Mouse (Mus musculus) cerebellum, postnatal 36 days (tissue): ENCODE results near the gene Ndufaf2.

Source experiments
- DNase-seq, 2 experiments: peaks; one replicate each; pipeline ENCODE4 v3.0.0; 2021 to 2022; ENCODE audit warnings: mixed read lengths in 2 of 2

The Ndufaf2 gene

GRCm38 (mm10) chr13:107956246-107956645 lies 202.2 kb downstream of the Ndufaf2 start:
- no peak for DNase-seq

- no peak for DNase-seq
These were observed 202.9 kb downstream of the Ndufaf2 start for GRCm38 (mm10) chr13:107955327-107956110.

GRCm38 (mm10) chr13:107954445-107955261 lies 203.8 kb downstream of the Ndufaf2 start:
- DNase-seq, result no peak

- no peak for DNase-seq
These were observed 204.4 kb downstream of the Ndufaf2 start for GRCm38 (mm10) chr13:107954100-107954444.
